Mouse (Mus musculus) stomach, postnatal 0 days (tissue): Measurements from ENCODE around the gene Vat1.

Experiments used
- CTCF ChIP-seq: IDR thresholded peaks from 2 replicates; pipeline ENCODE4 v1.5.1; 2016; ENCODE audit warnings: antibody characterized with exemption, low read depth, mild to moderate bottlenecking, moderate library complexity
- EP300 ChIP-seq: optimal IDR thresholded peaks from 2 replicates; pipeline ENCODE3; 2016; ENCODE audit warnings: antibody characterized with exemption

DNA sequence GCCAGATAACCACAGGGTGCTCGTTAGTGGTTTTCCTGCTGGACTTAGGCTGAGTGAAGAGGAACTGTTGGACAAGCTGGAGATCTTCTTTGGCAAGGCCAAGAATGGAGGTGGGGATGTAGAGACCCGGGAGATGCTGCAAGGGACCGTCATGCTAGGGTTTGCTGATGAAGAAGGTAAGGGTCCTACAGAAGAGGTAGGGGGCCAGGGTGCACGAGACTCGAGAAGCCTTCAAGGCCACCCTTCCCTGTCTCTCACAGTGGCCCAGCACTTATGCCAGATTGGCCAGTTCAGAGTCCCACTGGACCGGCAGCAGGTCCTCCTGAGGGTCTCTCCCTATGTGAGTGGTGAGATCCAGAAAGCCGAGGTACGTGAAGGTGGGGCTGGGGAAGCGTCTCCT lies 8.4 kb downstream of the Vat1 start:
- TF ChIP-seq CTCF (no peak), EP300 (no peak)
